Mouse (Mus musculus) midbrain, embryonic 11.5 days (tissue): Measurements from ENCODE around the gene Pin1rt1. TPM values are rescaled to one million over a fixed set of nuclear protein-coding genes. Genes with fewer than 3 reads are reported as not detected.

Source experiments
- ATAC-seq: fragments of 200-750 bp; cut with Nextera tagmentation; 2 replicates; pipeline ENCODE4 v1.8.0; 2017; ENCODE audit warnings: moderate TSS enrichment, moderate library complexity; ENCODE audit not compliant: low FRiP score
- DNase-seq: peaks from one replicate; pipeline ENCODE4 v3.0.0; 2015; ENCODE audit warnings: low spot score; ENCODE audit errors: missing footprints
- H3K27ac ChIP-seq: fragments of 300-500 bp; sonication (generic); 2 replicates; pipeline ENCODE4 v1.5.1; 2014; ENCODE audit warnings: low read depth, low read length
- H3K27me3 ChIP-seq: fragments of 300-500 bp; sonication (generic); 2 replicates; pipeline ENCODE4 v1.6.1; 2014; ENCODE audit warnings: mild to moderate bottlenecking, low read length, moderate library complexity, mixed read lengths; ENCODE audit not compliant: control insufficient read depth, insufficient read depth
- H3K36me3 ChIP-seq: fragments of 300-500 bp; sonication (generic); 2 replicates; pipeline ENCODE4 v1.6.1; 2014; ENCODE audit warnings: mild to moderate bottlenecking, low read length, moderate library complexity, mixed read lengths; ENCODE audit not compliant: control insufficient read depth, insufficient read depth
- H3K4me1 ChIP-seq: fragments of 300-500 bp; sonication (generic); 2 replicates; pipeline ENCODE4 v1.6.1; 2014; ENCODE audit warnings: low read length; ENCODE audit not compliant: control insufficient read depth, insufficient read depth
- H3K4me2 ChIP-seq: fragments of 300-500 bp; sonication (generic); 2 replicates; pipeline ENCODE4 v1.6.1; 2014; ENCODE audit warnings: mild to moderate bottlenecking, moderate library complexity
- H3K4me3 ChIP-seq: fragments of 300-500 bp; sonication (generic); 2 replicates; pipeline ENCODE4 v1.5.1; 2014; ENCODE audit warnings: low read depth, low read length
- H3K9ac ChIP-seq: fragments of 300-500 bp; sonication (generic); 2 replicates; pipeline ENCODE4 v1.6.1; 2014; ENCODE audit warnings: low read length
- H3K9me3 ChIP-seq: fragments of 300-500 bp; sonication (generic); 2 replicates; pipeline ENCODE4 v1.6.1; 2016; ENCODE audit warnings: low read length; ENCODE audit not compliant: control insufficient read depth
- WGBS: fragments of 180-500 bp; shearing (Covaris S2); extraction: QIAGEN DNeasy Blood & Tissue Kit; methylation state at CpG from one replicate; pipeline ENCODE4 v1.1.7; 2014; 5-methylcytosine and 5-hydroxymethylcytosine counted together
- polyA plus RNA-seq: library from polyadenylated mRNA; unstranded; fragments of >200 nt; fragmentation: Nextera tagmentation; extraction: Ambion mirVana; gene quantifications from 2 replicates; pipeline ENCODE4 v1.2.1, GENCODE M21; 2014

The Pin1rt1 gene
- polyA plus RNA-seq, 1 experiment from 2014 or later: not detected

- ATAC-seq: no peak
- H3K36me3 ChIP-seq: no peaks in the 10 kb centered on the region
- WGBS: 69% methylated on average over 3 of the region's 3 CpGs
- no peaks in the 10 kb centered on the region for H3K27me3 ChIP-seq
- H3K9ac ChIP-seq: no peak overlapping the region
- no peaks in the 10 kb centered on the region for H3K9me3 ChIP-seq
- DNase-seq: no peak
- H3K4me2 ChIP-seq: no peak overlapping the region
- no peak overlapping the region for H3K4me3 ChIP-seq
- no peaks in the 10 kb centered on the region for H3K4me1 ChIP-seq
- H3K27ac ChIP-seq: no peak overlapping the region
Observed at GRCm38 (mm10) chr2:104703158-104703557, 13.0 kb downstream of the Pin1rt1 start.

- H3K9me3 ChIP-seq: no peaks in the 10 kb centered on the region
- no peak overlapping the region for H3K9ac ChIP-seq
- no peak for DNase-seq
- H3K27me3 ChIP-seq: no peaks in the 10 kb centered on the region
- no peak for ATAC-seq
- no peak overlapping the region for H3K27ac ChIP-seq
- H3K4me3 ChIP-seq: no peak overlapping the region
- H3K36me3 ChIP-seq: no peaks in the 10 kb centered on the region
- H3K4me2 ChIP-seq: no peak overlapping the region
- 92% methylated on average over 11 of the region's 11 CpGs for whole genome bisulfite sequencing
- H3K4me1 ChIP-seq: no peaks in the 10 kb centered on the region
Observed at GRCm38 (mm10) chr2:104699659-104700058, 16.5 kb downstream of the Pin1rt1 start.

GRCm38 (mm10) chr2:104692551-104692950, 23.6 kb downstream of the Pin1rt1 start:
- Histone ChIP-seq H3K9ac (no peak overlapping the region), H3K27me3 (no peaks in the 10 kb centered on the region), H3K9me3 (no peaks in the 10 kb centered on the region), H3K4me1 (no peaks in the 10 kb centered on the region), H3K4me2 (no peak overlapping the region), H3K36me3 (no peaks in the 10 kb centered on the region), H3K27ac (no peak overlapping the region), H3K4me3 (no peak overlapping the region)
- no peak for DNase-seq
- ATAC-seq: no peak
- 86% methylated on average over 2 of the region's 2 CpGs for WGBS

GRCm38 (mm10) chr2:104690720-104691119, 25.5 kb downstream of the Pin1rt1 start:
- 84% methylated on average over 4 of the region's 4 CpGs for WGBS
- ATAC-seq: no peak

GRCm38 (mm10) chr2:104688724-104689123, 27.5 kb downstream of the Pin1rt1 start:
- H3K4me2 ChIP-seq: no peak overlapping the region
- no peaks in the 10 kb centered on the region for H3K9me3 ChIP-seq
- peaks cover 3% of the 10 kb centered on the region for H3K36me3 ChIP-seq
- no peak overlapping the region for H3K27ac ChIP-seq
- no peaks in the 10 kb centered on the region for H3K27me3 ChIP-seq
- H3K4me3 ChIP-seq: no peak overlapping the region
- H3K4me1 ChIP-seq: no peaks in the 10 kb centered on the region
- WGBS: 81% methylated on average over 8 of the region's 8 CpGs
- no peak overlapping the region for H3K9ac ChIP-seq
- no peak for ATAC-seq
- no peak for DNase-seq

More at GRCm38 (mm10) chr2:104690720-104691119, 25.5 kb downstream of the Pin1rt1 start:
- no peak overlapping the region for H3K4me3 ChIP-seq
- no peaks in the 10 kb centered on the region for H3K9me3 ChIP-seq
- H3K4me2 ChIP-seq: no peak overlapping the region
- H3K27ac ChIP-seq: no peak overlapping the region
- no peaks in the 10 kb centered on the region for H3K4me1 ChIP-seq
- no peak overlapping the region for H3K9ac ChIP-seq
- no peaks in the 10 kb centered on the region for H3K36me3 ChIP-seq
- DNase-seq: no peak
- H3K27me3 ChIP-seq: no peaks in the 10 kb centered on the region

GRCm38 (mm10) chr2:104688321-104688720, 27.9 kb downstream of the Pin1rt1 start:
- H3K4me1 ChIP-seq: no peaks in the 10 kb centered on the region
- no peaks in the 10 kb centered on the region for H3K27me3 ChIP-seq
- no peak for ATAC-seq
- no peak overlapping the region for H3K4me3 ChIP-seq
- H3K4me2 ChIP-seq: no peak overlapping the region
- no peak overlapping the region for H3K9ac ChIP-seq
- no peak overlapping the region for H3K27ac ChIP-seq
- DNase-seq: no peak
- 85% methylated on average over 3 of the region's 3 CpGs for WGBS
- peaks cover 5% of the 10 kb centered on the region for H3K36me3 ChIP-seq
- no peaks in the 10 kb centered on the region for H3K9me3 ChIP-seq

- H3K4me3 ChIP-seq: no peak overlapping the region
- no peak overlapping the region for H3K4me2 ChIP-seq
- peaks cover 5% of the 10 kb centered on the region for H3K36me3 ChIP-seq
- ATAC-seq (no peak), DNase-seq (no peak)
- no peak overlapping the region for H3K9ac ChIP-seq
- H3K9me3 ChIP-seq: no peaks in the 10 kb centered on the region
- WGBS: 65% methylated on average over 3 of the region's 3 CpGs
- no peaks in the 10 kb centered on the region for H3K4me1 ChIP-seq
- no peak overlapping the region for H3K27ac ChIP-seq
- H3K27me3 ChIP-seq: no peaks in the 10 kb centered on the region
Observed at GRCm38 (mm10) chr2:104687261-104687660, 28.9 kb downstream of the Pin1rt1 start.

- Histone ChIP-seq H3K9me3 (no peaks in the 10 kb centered on the region), H3K4me2 (no peak overlapping the region), H3K4me1 (no peaks in the 10 kb centered on the region), H3K27me3 (no peaks in the 10 kb centered on the region), H3K27ac (no peak overlapping the region), H3K4me3 (no peak overlapping the region), H3K36me3 (peaks cover 9% of the 10 kb centered on the region), H3K9ac (no peak overlapping the region)
- peak; percentile 97 for DNase-seq
- ATAC-seq: peak; percentile 93
- 13% methylated on average over 13 of the region's 13 CpGs for WGBS
Observed at GRCm38 (mm10) chr2:104685418-104685817, 30.8 kb downstream of the Pin1rt1 start.

- 92% methylated on average over 4 of the region's 4 CpGs for WGBS
- H3K4me3 ChIP-seq: no peak overlapping the region
- ATAC-seq: no peak
Observed at GRCm38 (mm10) chr2:104684771-104685170, 31.4 kb downstream of the Pin1rt1 start.

GRCm38 (mm10) chr2:104677326-104677725, 38.9 kb downstream of the Pin1rt1 start:
- Histone ChIP-seq H3K4me1 (no peaks in the 10 kb centered on the region), H3K27ac (no peak overlapping the region), H3K4me2 (no peak overlapping the region), H3K9ac (no peak overlapping the region), H3K27me3 (no peaks in the 10 kb centered on the region), H3K9me3 (no peaks in the 10 kb centered on the region), H3K4me3 (no peak overlapping the region), H3K36me3 (peaks cover 4% of the 10 kb centered on the region; the same call in 1 of the 2 replicates)
- DNase-seq (no peak), ATAC-seq (no peak)
- WGBS: 89% methylated on average over 3 of the region's 3 CpGs

More at GRCm38 (mm10) chr2:104684771-104685170, 31.4 kb downstream of the Pin1rt1 start:
- H3K27ac ChIP-seq: no peak overlapping the region
- H3K9me3 ChIP-seq: no peaks in the 10 kb centered on the region
- DNase-seq: no peak
- no peaks in the 10 kb centered on the region for H3K4me1 ChIP-seq
- H3K27me3 ChIP-seq: no peaks in the 10 kb centered on the region
- peaks cover 9% of the 10 kb centered on the region for H3K36me3 ChIP-seq
- H3K9ac ChIP-seq: no peak overlapping the region
- H3K4me2 ChIP-seq: no peak overlapping the region
